Mouse (Mus musculus) large intestine, adult 2 months (tissue): Measurements from ENCODE around the gene C130050O18Rik. TPM values are rescaled to one million over a fixed set of nuclear protein-coding genes. Genes with fewer than 3 reads are reported as not detected.

ENCODE experiments used
- DNase-seq: peaks from one replicate; pipeline ENCODE4 v3.0.0-alpha.2; 2012; ENCODE audit warnings: low read depth, low spot score
- WGBS: fragments of 180-500 bp; shearing (Covaris S2); methylation state at CpG from one replicate; pipeline ENCODE4 v1.1.7; 2018; 5-methylcytosine and 5-hydroxymethylcytosine counted together
- polyA plus RNA-seq: library from polyadenylated mRNA; depleted of rRNA; stranded (reverse); fragments of >200 nt; gene quantifications from 2 replicates; pipeline ENCODE4 v1.2.3, GENCODE M21; 2012; rRNA removed

Gene C130050O18Rik
- polyA plus RNA-seq, 1 experiment, result 2.9 TPM

GRCm38 (mm10) chr5:139445258-139445657, 40.2 kb downstream of the C130050O18Rik start:
- WGBS, result 80% methylated on average over 8 of the region's 8 CpGs
- DNase-seq, result no peak

- DNase-seq, result no peak
- 73% methylated on average over 6 of the region's 6 CpGs for WGBS
Observed at GRCm38 (mm10) chr5:139448025-139448424, 42.9 kb downstream of the C130050O18Rik start.

DNA sequence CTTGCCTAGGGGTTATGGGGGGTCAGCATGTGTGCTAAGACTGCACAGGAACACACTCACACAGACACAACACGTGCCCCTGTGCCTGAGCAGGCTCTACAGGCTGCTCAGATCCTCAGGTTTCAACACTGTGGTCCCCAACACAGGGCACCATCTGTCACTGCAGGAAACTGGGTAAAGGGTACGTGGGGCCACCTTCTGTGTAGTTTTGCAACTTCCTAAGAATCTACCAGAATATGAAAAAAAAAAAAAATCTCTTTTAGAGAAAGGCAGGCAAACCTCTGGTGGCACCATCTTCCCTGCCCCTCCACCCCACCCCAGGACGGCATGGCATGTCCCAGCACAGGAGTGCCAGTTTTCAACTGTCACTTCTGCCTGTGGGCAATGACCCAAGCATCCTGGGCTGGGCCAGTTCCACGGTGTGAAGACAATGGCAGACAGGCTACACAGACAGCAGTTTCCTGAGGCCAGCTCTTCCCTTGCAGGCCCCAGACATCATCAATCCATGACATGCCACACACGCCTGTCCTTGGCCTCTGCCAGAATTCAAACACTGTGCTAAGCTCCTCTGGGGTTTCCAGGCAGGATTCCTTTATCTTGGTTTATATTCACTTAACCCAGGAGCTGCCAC, 44.2 kb downstream of the C130050O18Rik start:
- DNase-seq, result no peak

DNA sequence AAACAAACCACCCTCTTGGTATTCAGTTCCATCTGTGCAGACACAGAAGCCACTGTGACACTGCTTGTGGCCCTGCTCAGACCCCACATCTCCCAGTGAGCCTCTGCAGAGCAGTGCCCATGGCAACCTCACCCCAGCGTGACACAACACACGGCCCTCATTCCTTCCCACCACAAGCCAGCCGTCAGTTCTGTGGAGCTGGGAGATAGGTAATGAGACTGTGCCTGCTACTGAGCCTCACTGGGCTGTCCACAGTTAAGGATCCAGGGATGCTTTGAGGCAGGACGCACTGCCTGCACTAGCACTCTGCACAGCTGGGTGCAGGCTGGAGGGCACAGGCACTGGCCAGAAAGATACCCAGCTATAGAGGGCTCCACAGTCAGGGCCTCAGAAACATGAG, 44.8 kb downstream of the C130050O18Rik start:
- no peak for DNase-seq
- 65% methylated on average over 4 of the region's 4 CpGs for WGBS

More for the DNA sequence above, 44.2 kb downstream of the C130050O18Rik start:
- WGBS, result 52% methylated on average over 5 of the region's 5 CpGs

DNA sequence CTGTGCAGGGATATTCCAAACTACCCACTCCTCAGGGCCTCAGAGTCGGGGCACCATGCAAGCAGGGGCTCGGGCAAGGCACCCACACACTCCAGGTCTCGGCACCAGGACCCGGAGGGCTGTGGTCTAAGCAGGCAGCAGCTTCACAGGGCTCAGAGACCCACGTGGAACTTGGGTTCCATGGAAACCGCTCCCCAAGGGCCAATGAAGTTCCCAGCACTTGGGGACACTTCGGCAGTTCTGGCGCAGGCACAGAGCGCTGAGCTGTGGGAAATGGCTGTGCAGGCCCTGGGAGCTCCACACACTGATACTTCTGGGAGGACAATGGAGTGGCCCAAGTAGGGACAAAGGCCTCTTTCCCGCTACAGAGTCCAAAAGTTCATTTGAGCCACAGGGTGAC, 48.0 kb downstream of the C130050O18Rik start:
- DNase-seq, result no peak
- 87% methylated on average over 10 of the region's 10 CpGs for WGBS

- 88% methylated on average over 12 of the region's 12 CpGs for WGBS
- no peak for DNase-seq
Observed at GRCm38 (mm10) chr5:139455166-139455565, 50.1 kb downstream of the C130050O18Rik start.

GRCm38 (mm10) chr5:139457241-139457640, 52.2 kb downstream of the C130050O18Rik start:
- 27% methylated on average over 8 of the region's 8 CpGs for WGBS
- peak; percentile 28 for DNase-seq

- DNase-seq, result no peak
- WGBS, result 7% methylated on average over 10 of the region's 10 CpGs
Observed at GRCm38 (mm10) chr5:139459938-139460337, 54.9 kb downstream of the C130050O18Rik start.

DNA sequence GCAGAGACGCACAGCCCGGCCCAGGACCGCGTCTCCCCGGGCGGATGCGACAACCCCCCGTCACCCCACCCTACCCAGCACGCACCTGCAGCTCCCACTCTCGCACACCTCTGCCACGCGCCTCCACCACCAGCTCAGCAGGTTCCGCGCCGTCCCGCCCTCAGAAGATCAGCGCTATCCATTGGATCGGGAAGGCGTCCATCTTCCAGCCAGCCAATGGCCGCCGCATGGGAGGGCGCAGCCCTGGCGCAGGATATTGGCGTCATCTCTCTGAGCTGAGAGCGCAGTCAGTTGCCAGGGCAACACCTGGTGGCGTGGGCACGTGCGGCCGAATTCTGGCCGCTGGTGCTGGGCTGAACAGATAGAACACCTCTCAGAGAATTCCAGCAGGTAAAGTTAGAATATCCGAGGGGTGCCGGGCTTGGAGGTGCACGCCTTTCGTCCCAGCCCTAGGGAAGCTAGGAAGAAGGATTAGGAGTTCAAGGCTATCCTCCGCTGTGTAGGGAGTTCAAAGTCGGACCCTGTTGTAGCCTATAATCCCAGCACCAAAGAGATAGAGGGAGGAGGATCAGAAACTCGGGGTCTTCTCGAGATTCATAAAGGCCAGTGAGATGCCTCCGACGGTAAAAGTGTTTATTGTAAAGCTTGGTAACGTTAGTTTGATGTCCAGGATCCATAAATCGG, 55.4 kb downstream of the C130050O18Rik start, which contains the start of gene 3110082I17Rik:
Gene 3110082I17Rik (minus strand): TSS at position 144 of the 684 bp plus-strand sequence.
- DNase-seq, result peak; percentile 76
- 5% methylated on average over 42 of the region's 42 CpGs for WGBS

GRCm38 (mm10) chr5:139464874-139465273, 59.8 kb downstream of the C130050O18Rik start:
- 19% methylated on average over 4 of the region's 4 CpGs for WGBS
- DNase-seq, result no peak

Other genes with a start within 250 kb of the C130050O18Rik start
- gene Sun1, start 204.6 kb upstream of the C130050O18Rik start, polyA plus RNA-seq, result 25.0 and 41.5 TPM in 2 replicates
- gene Get4, start 153.0 kb upstream of the C130050O18Rik start, polyA plus RNA-seq, result 66.2 and 87.5 TPM in 2 replicates
- gene Adap1, start 79.7 kb upstream of the C130050O18Rik start, polyA plus RNA-seq, result 132 and 167 TPM in 2 replicates
- gene Cox19, start 53.9 kb upstream of the C130050O18Rik start, polyA plus RNA-seq, result 98.4 and 111 TPM in 2 replicates
- gene Cyp2w1, start 52.7 kb upstream of the C130050O18Rik start, polyA plus RNA-seq, result 0.83 and 1.9 TPM in 2 replicates
- 4.4 and 5.8 TPM in 2 replicates for gene Gpr146, start 27.6 kb upstream of the C130050O18Rik start, polyA plus RNA-seq
- gene Gper1, start 17.9 kb downstream of the C130050O18Rik start, polyA plus RNA-seq, result 0.93 and 1.7 TPM in 2 replicates
- gene 3110082I17Rik, start 55.2 kb downstream of the C130050O18Rik start, polyA plus RNA-seq, result 8.7 TPM in 2 replicates
- gene Zfand2a, start 79.3 kb downstream of the C130050O18Rik start, polyA plus RNA-seq, result 11.9 and 16.0 TPM in 2 replicates
- not detected in 2 replicates for gene Uncx, start 138.2 kb downstream of the C130050O18Rik start, polyA plus RNA-seq